Mouse (Mus musculus) gastrocnemius, adult 18-20 months (tissue): ENCODE results near the gene Gpr34. TPM values are rescaled to one million over a fixed set of nuclear protein-coding genes. Genes with fewer than 3 reads are reported as not detected.

Source experiments
- DNase-seq: peaks from one replicate; pipeline ENCODE4 v3.0.0; 2021; ENCODE audit warnings: low spot score
- microRNA-seq: library from miRNA; unstranded; fragments of <30 nt; microRNA quantifications from one replicate; pipeline ENCODE4 v1.2.0, GENCODE M21; 2021
- total RNA-seq, 2 experiments: library from RNA; stranded (reverse); gene quantifications; 2 replicates each; pipeline ENCODE4 v1.2.3; 2021

Gpr34 gene
- total RNA-seq, 2 experiments from 2014 or later = 0.11 to 0.69 TPM

- DNase-seq = no peak
These were observed 37.0 kb downstream of the Gpr34 start for GRCm38 (mm10) chrX:13668867-13669266.

- no peak for DNase-seq
These were observed 38.5 kb downstream of the Gpr34 start for GRCm38 (mm10) chrX:13670342-13670741.

GRCm38 (mm10) chrX:13673001-13673400 lies 41.1 kb downstream of the Gpr34 start:
- no peak for DNase-seq

- DNase-seq = no peak
These were observed 49.9 kb downstream of the Gpr34 start for GRCm38 (mm10) chrX:13681748-13682147.

DNA sequence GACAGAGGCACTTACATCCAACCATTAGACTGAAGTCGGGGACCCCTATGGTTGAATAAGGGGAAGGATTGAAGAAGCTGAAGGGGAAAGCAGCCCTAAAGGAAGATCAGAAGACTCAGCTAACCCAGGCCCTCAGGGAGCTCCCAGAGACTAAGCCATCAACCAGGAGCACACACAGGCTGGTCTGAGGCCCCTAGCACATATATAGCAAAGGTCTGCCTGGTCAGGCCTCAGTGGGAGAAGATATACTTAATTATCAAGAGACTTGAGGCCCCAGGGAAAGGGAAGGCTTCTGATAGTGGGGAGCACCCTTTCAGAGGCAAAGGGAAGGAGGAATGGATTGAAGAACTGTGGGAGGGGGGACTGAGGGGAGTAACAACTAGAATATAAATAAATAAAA lies 54.7 kb downstream of the Gpr34 start:
- DNase-seq = no peak

DNA sequence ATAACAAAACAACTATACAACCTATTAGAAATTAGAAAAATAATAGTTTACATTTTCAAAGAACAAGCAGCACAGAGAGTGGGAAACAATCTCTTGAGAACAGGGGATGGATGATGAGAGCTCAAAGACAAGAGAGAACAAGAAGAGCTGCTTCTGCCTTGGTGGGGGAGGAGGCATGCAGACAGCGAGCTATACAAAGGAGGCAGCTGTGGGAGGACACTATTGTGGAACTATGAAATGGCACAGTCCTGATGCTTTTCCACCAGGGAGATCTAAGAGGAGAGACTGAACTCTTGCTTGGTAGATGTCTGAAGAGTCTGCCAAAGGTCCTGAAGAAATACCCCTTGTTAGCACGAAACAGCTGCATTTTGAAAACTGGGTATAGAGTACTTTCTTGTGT lies 56.5 kb downstream of the Gpr34 start:
- no peak for DNase-seq

Small RNA genes lying within 50 kb of the gene (microRNA-seq; reads per million reads assigned to microRNA genes)
- not detected for gene Gm25246

Other genes starting within 250 kb of the Gpr34 start
- gene Nyx, start 166.0 kb upstream of the Gpr34 start, total RNA-seq = under 1 TPM in 1 of 2 experiments, not detected in 1; 0.07 TPM
- not detected for gene Gpr82, start 29.3 kb downstream of the Gpr34 start, total RNA-seq
- gene Cask, start 219.3 kb downstream of the Gpr34 start, total RNA-seq = 10 to 100 TPM in 1 of 2 experiments, 1 to 10 TPM in 1; 9.3 to 12.7 TPM